Mouse (Mus musculus) heart, adult 2 months (tissue): ENCODE measurements around the gene Golim4. TPM values are rescaled to one million over a fixed set of nuclear protein-coding genes. Genes with fewer than 3 reads are reported as not detected.

Experiments
- DNase-seq, 2 experiments: peaks; one replicate each; pipeline ENCODE4 v3.0.0; 2021
- H3K27ac ChIP-seq: fragments of 200-600 bp; 2 replicates; pipeline ENCODE4 v1.8.1; 2022
- H3K27me3 ChIP-seq: fragments of 200-500 bp; 2 replicates; pipeline ENCODE4 v1.6.1; 2012; ENCODE audit warnings: mild to moderate bottlenecking, low read length, inconsistent platforms, mixed read lengths; ENCODE audit not compliant: control insufficient read depth, insufficient read depth
- H3K36me3 ChIP-seq: fragments of 200-500 bp; 2 replicates; pipeline ENCODE4 v1.6.1; 2012; ENCODE audit warnings: low read length, inconsistent platforms; ENCODE audit not compliant: control insufficient read depth, insufficient read depth
- H3K4me1 ChIP-seq: fragments of 200-500 bp; 2 replicates; pipeline ENCODE4 v1.6.1; 2011; ENCODE audit warnings: low read length; ENCODE audit not compliant: control insufficient read depth, insufficient read depth
- H3K4me3 ChIP-seq: fragments of 200-600 bp; 2 replicates; pipeline ENCODE4 v1.8.1; 2022
- H3K79me2 ChIP-seq: fragments of 200-500 bp; replicated peaks from 2 replicates; pipeline ENCODE4 v1.6.1; 2012; ENCODE audit warnings: mild to moderate bottlenecking, inconsistent platforms, low read length, moderate library complexity, mixed read lengths; ENCODE audit not compliant: control insufficient read depth, insufficient read depth
- H3K9ac ChIP-seq: fragments of 200-500 bp; 2 replicates; pipeline ENCODE4 v1.6.1; 2012; ENCODE audit warnings: low read depth, mild to moderate bottlenecking, control low read depth, inconsistent platforms, low read length, mixed read lengths
- CTCF ChIP-seq: fragments of 200-600 bp; IDR thresholded peaks from 2 replicates; pipeline ENCODE4 v1.8.1; 2022; ENCODE audit warnings: antibody characterized with exemption, mild to moderate bottlenecking, moderate library complexity
- EP300 ChIP-seq: fragments of 200-500 bp; IDR thresholded peaks from 2 replicates; pipeline ENCODE4 v1.6.1; 2011; ENCODE audit warnings: low read depth, low read length, control low read depth; ENCODE audit not compliant: insufficient read depth
- POLR2A ChIP-seq: fragments of 200-500 bp; IDR thresholded peaks from 2 replicates; pipeline ENCODE4 v1.6.1; 2011; ENCODE audit warnings: mild to moderate bottlenecking, low read depth, low read length, control low read depth; ENCODE audit not compliant: insufficient read depth
- WGBS: fragments of 180-500 bp; shearing (Covaris S2); methylation state at CpG from one replicate; pipeline ENCODE4 v1.1.7; 2018; 5-methylcytosine and 5-hydroxymethylcytosine counted together
- intact Hi-C: fragments of 180-260 bp; cut with DNase I; formaldehyde crosslinking; loops from one replicate; pipeline ENCODE4 v1.15.1; 2025
- polyA plus RNA-seq: library from polyadenylated mRNA; depleted of rRNA; stranded (reverse); fragments of >200 nt; gene quantifications from 2 replicates; pipeline ENCODE4 v1.2.3, GENCODE M21; 2012
- total RNA-seq, 2 experiments: library from RNA; stranded (reverse); gene quantifications; 2 replicates each; pipeline ENCODE4 v1.2.3; 2021

Golim4 gene
- total and polyA plus RNA-seq, 3 experiments, result 15.2 to 17.4 (median 16.5) TPM

DNA sequence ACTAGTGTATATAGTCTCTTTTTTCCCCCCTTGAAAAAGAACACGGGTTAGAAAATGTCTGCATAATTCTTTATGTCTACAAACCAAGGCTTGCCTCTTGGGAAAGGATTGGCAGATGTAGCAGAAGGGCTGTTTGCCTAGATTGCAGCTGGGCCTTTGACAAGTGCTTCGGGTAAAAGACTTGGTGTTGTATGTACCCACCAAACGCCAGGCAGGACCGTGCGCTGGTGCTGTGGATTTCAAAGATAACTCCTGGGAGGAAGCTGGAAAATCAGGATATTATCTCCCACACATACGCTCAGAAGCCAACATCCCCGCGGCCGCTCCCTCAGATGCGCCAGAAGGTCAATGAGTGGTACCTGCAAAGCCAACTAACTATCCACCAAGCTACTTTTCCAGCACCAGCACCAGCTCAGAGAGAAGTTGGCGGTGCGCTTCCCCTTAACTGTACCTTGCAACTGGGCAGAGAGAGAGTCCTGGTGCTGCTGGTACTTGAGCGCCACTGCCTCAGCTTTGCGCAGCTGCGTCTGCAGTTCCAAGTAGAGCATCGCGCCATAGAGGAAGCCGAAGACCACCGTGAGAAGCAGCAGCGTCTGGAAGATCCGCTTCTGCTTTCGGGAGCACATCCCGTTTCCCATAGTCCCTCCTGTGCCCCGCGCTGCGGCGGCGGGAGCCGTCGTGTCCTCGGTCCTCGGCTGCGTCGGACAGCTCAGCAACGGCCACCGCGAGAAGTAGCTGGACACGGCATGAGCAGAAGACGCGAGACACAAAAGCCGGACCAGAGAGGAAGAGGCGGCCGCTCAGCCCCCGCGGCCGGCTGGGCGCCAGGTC lies 873 bp downstream of the Golim4 start:
- Histone ChIP-seq H3K79me2 (peaks cover 1% of the 10 kb centered on the region; the same call in 1 of the 2 replicates), H3K4me3 (peak overlapping the region; percentile 83)
- intact Hi-C loops, result loop anchor here (5.0 kb wide), 2 partner anchors 44 to 399 kb away; partner anchors contain the start of genes Pdcd10 and Serpini1

DNA sequence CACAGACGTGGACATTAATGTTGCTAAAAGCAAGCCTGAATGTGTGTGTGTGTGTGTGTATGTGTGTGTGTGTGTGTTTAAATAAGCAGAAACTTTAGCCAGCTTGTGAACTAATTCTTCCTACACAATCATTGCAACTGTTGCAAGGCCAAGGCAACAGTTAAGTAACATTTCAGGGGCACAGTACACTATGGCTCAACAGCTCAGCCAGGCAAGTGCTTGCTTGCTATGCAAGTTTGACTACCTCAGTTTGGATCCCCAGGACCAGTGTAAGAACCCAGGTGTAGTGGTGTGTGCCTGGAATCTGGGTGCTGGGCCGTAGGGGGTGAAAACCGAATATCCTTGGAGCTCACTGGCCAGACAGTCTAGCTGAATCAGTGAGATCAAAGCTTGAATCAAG lies 2.6 kb downstream of the Golim4 start:
- H3K79me2 ChIP-seq, result peaks cover 1% of the 10 kb centered on the region; the same call in 1 of the 2 replicates
- 73% methylated on average over 3 of the region's 3 CpGs for WGBS
- intact Hi-C loops, result no loop called here
- no peaks in the 10 kb centered on the region; the same call in 1 of the 2 replicates for H3K36me3 ChIP-seq
- DNase-seq, result no peak
- H3K27ac ChIP-seq, result no peak overlapping the region
- TF ChIP-seq EP300 (no peak), CTCF (no peak), POLR2A (no peak)
- no peak overlapping the region for H3K4me3 ChIP-seq
- H3K9ac ChIP-seq, result no peak overlapping the region
- peaks cover 2% of the 10 kb centered on the region for H3K4me1 ChIP-seq
- H3K27me3 ChIP-seq, result no peaks in the 10 kb centered on the region

More for the DNA sequence above, 873 bp downstream of the Golim4 start:
- peak overlapping the region; percentile 71 for H3K9ac ChIP-seq
- 1% methylated on average over 47 of the region's 47 CpGs for WGBS
- no peaks in the 10 kb centered on the region; the same call in 1 of the 2 replicates for H3K36me3 ChIP-seq
- peak in 1 of 2 experiments; percentile 16 for DNase-seq
- H3K4me1 ChIP-seq, result peaks cover 2% of the 10 kb centered on the region
- H3K27me3 ChIP-seq, result no peaks in the 10 kb centered on the region
- TF ChIP-seq CTCF (no peak), POLR2A (no peak), EP300 (no peak)
- peak overlapping the region; percentile 88 for H3K27ac ChIP-seq

DNA sequence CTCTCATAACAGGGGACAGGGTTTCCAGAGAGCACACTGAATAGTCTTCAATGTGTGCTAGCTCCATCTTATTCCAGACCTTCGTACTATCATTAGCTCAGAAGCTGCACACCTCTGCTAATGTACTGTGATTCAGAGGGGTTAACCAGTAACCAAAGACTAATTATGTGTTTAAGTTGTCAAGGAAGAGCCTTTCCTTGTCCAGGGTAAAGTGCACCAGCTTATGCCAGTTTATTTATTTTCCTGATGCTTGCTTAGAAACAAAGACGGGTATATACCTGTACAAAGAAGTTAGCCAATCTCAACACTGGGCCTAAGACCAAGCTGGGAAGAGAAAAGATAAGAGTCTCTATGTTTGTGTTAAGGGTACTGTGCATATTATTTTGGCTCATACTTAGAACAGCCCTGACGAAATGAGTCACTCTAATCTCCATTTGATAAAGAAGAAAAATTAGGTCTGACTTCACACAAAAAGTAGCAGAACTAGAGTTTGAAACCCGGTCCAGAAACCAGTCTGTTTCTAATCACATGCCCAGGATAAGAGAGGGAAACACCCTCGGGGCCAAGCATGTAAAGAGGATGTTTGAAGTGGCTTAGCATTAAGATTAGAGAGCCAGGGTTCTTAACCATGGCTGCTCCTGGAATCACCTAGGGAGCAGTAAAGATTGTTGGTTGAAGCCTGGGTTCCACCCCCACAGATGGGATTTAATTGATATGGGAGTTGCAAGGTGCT lies 4.3 kb downstream of the Golim4 start:
- intact Hi-C loops, result no loop called here
- no peak for DNase-seq
- Histone ChIP-seq H3K27me3 (no peaks in the 10 kb centered on the region), H3K79me2 (peaks cover 1% of the 10 kb centered on the region; the same call in 1 of the 2 replicates), H3K27ac (no peak overlapping the region), H3K4me3 (no peak overlapping the region), H3K9ac (no peak overlapping the region), H3K4me1 (peaks cover 2% of the 10 kb centered on the region), H3K36me3 (no peaks in the 10 kb centered on the region; the same call in 1 of the 2 replicates)
- TF ChIP-seq EP300, result no peak
- TF ChIP-seq POLR2A, result no peak
- TF ChIP-seq CTCF, result no peak
- WGBS, result 37% methylated on average over 5 of the region's 5 CpGs

DNA sequence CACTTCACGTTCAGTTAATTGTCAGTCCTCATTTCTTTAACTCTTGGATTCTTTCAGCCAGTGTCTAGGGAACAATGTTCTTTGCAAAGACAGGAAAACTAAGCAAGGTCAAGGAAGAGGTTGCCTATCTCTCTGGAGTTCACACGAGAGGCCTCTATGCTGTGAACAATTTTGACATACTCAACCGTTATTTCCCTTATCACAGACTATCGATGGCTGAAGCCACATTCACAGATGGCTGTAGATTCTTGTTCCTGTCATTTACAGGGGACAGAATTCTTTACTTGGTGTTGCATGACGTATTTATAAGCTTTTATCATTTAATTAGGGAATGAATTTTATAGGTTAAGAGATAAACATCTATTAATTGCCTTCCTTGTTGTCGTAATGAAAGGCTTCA lies 5.9 kb downstream of the Golim4 start:
- Histone ChIP-seq H3K36me3 (no peaks in the 10 kb centered on the region; the same call in 1 of the 2 replicates), H3K9ac (no peak overlapping the region), H3K27me3 (no peaks in the 10 kb centered on the region), H3K4me1 (peaks cover 2% of the 10 kb centered on the region; the same call in 1 of the 2 replicates), H3K4me3 (no peak overlapping the region), H3K27ac (no peak overlapping the region), H3K79me2 (peaks cover 1% of the 10 kb centered on the region; the same call in 1 of the 2 replicates)
- DNase-seq, result no peak
- TF ChIP-seq EP300 (no peak), CTCF (no peak), POLR2A (no peak)
- intact Hi-C loops, result no loop called here
- 55% methylated on average over 6 of the region's 6 CpGs for WGBS

DNA sequence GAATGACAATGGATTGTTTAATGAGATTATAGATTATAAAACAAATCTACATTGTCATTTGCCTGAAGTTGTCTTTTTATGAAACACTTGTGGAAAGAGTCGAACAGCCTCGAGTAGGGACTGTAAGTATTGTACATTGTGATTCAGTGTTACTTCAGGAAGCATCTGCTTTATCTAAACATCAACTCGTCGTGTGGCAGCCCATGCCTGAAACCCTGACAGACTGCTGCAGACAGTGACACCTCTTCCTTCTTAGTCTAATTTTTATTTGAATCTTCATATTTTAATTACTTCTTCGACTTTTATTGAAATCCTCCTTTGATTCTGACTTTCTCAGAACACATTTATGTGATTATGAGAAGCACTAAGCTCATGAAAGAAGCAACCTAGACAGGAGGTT lies 7.4 kb downstream of the Golim4 start:
- H3K27ac ChIP-seq, result no peak overlapping the region
- 56% methylated on average over 5 of the region's 5 CpGs for WGBS
- peaks cover 2% of the 10 kb centered on the region; the same call in 1 of the 2 replicates for H3K4me1 ChIP-seq
- no peak for TF ChIP-seq POLR2A
- TF ChIP-seq CTCF, result no peak
- no peak for TF ChIP-seq EP300
- H3K9ac ChIP-seq, result no peak overlapping the region
- intact Hi-C loops, result no loop called here
- no peak overlapping the region for H3K4me3 ChIP-seq
- H3K79me2 ChIP-seq, result peaks cover 3% of the 10 kb centered on the region
- no peaks in the 10 kb centered on the region for H3K27me3 ChIP-seq
- DNase-seq, result no peak
- H3K36me3 ChIP-seq, result no peaks in the 10 kb centered on the region
